Mouse (Mus musculus): ENCODE data around the gene Coro1a. TPM values are rescaled to one million over a fixed set of nuclear protein-coding genes. Genes with fewer than 3 reads are reported as not detected.

Gene Coro1a
- polyA plus RNA-seq, 1 experiment = 13.7 TPM

- TF ChIP-seq GATA1 (IDR thresholded peaks at IDR 0.05; ENCODE audit: low read length) = no peak
Observed at GRCm38 (mm10) chr7:126696303-126696702, 11.3 kb downstream of the Coro1a start.

GRCm38 (mm10) chr7:126695631-126696207 lies 11.9 kb downstream of the Coro1a start, which contains the start of gene Slx1b:
Slx1b (minus strand) TSS chr7:126695784.
- no peak for TF ChIP-seq GATA1 (IDR thresholded peaks at IDR 0.05; ENCODE audit: low read length)

- TF ChIP-seq GATA1 (IDR thresholded peaks at IDR 0.05; ENCODE audit: low read length) = no peak
Observed at GRCm38 (mm10) chr7:126695210-126695611, 12.4 kb downstream of the Coro1a start, which contains the start of gene Bola2. Bola2 (plus strand) TSS chr7:126695401.

GRCm38 (mm10) chr7:126694441-126695051 lies 13.0 kb downstream of the Coro1a start:
- TF ChIP-seq GATA1 (IDR thresholded peaks at IDR 0.05; ENCODE audit: low read length) = no peak

GRCm38 (mm10) chr7:126693781-126694180 lies 13.8 kb downstream of the Coro1a start:
- TF ChIP-seq GATA1 (IDR thresholded peaks at IDR 0.05; ENCODE audit: low read length) = no peak

GRCm38 (mm10) chr7:126693256-126693655 lies 14.3 kb downstream of the Coro1a start:
- no peak for TF ChIP-seq GATA1 (IDR thresholded peaks at IDR 0.05; ENCODE audit: low read length)

GRCm38 (mm10) chr7:126692426-126692825 lies 15.2 kb downstream of the Coro1a start:
- no peak for TF ChIP-seq GATA1 (IDR thresholded peaks at IDR 0.05; ENCODE audit: low read length)

GRCm38 (mm10) chr7:126691676-126692075 lies 15.9 kb downstream of the Coro1a start:
- TF ChIP-seq GATA1 (IDR thresholded peaks at IDR 0.05; ENCODE audit: low read length) = no peak

GRCm38 (mm10) chr7:126690737-126691136 lies 16.9 kb downstream of the Coro1a start:
- no peak for TF ChIP-seq GATA1 (IDR thresholded peaks at IDR 0.05; ENCODE audit: low read length)

- TF ChIP-seq GATA1 (IDR thresholded peaks at IDR 0.05; ENCODE audit: low read length) = no peak
Observed at GRCm38 (mm10) chr7:126689021-126689420, 18.6 kb downstream of the Coro1a start.

GRCm38 (mm10) chr7:126681221-126681620 lies 26.4 kb downstream of the Coro1a start:
- no peak for TF ChIP-seq GATA1 (IDR thresholded peaks at IDR 0.05; ENCODE audit: low read length)

GRCm38 (mm10) chr7:126679683-126680082 lies 27.9 kb downstream of the Coro1a start:
- TF ChIP-seq GATA1 (IDR thresholded peaks at IDR 0.05; ENCODE audit: low read length) = no peak

GRCm38 (mm10) chr7:126678545-126679341 lies 28.8 kb downstream of the Coro1a start:
- no peak for TF ChIP-seq GATA1 (IDR thresholded peaks at IDR 0.05; ENCODE audit: low read length)

- TF ChIP-seq GATA1 (IDR thresholded peaks at IDR 0.05; ENCODE audit: low read length) = no peak
Observed at GRCm38 (mm10) chr7:126676631-126677220, 30.9 kb downstream of the Coro1a start.

- no peak for TF ChIP-seq GATA1 (IDR thresholded peaks at IDR 0.05; ENCODE audit: low read length)
Observed at GRCm38 (mm10) chr7:126676207-126676606, 31.4 kb downstream of the Coro1a start, which contains the start of gene Sult1a1. Sult1a1 (minus strand) TSS chr7:126676432.

- no peak for TF ChIP-seq GATA1 (IDR thresholded peaks at IDR 0.05; ENCODE audit: low read length)
Observed at GRCm38 (mm10) chr7:126675104-126675503, 32.5 kb downstream of the Coro1a start.

All from G1E-ER4 (cell line).